Mouse (Mus musculus): ENCODE measurements around the gene Ctc1. TPM values are rescaled to one million over a fixed set of nuclear protein-coding genes. Genes with fewer than 3 reads are reported as not detected.
A peak's percentile ranks its signal among the peaks of the same experiment; 100 is the strongest.

Gene Ctc1
- polyA plus RNA-seq, 1 experiment from 2014 or later: 71.0 TPM

DNA sequence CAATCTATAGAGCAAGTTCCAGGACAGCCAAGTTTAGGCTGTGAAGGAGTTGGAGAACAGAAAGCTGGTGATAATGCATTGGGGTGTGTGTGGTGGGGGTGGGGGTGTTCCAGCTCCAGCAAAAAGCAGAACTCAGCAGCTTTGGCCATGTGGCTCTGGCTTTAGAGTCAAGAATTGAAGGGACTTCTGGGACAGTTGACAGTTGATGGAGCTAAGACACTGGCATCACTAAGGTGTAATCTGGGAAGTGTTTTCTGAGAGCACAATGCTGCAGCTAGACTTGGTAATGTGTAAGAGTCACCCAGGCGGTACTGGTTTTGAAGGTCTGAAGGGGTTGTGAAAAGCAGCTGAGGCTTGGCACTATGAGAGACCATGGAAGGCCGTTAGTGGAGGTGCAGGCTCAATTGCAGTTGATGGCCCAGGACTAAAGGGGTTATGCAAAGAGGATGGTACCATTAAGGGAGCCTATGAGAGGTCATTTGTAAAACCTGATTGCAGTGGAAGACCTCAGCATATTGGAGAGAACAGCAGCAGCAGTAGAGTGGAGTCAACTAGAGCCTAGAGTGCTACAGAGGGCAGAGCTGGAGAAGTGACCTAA is 37.2 kb downstream of the Ctc1 start:
- 84% methylated on average over 2 of the region's 2 CpGs for WGBS
- Histone ChIP-seq H3K27me3 (no peaks in the 10 kb centered on the region), H3K9me3 (no peaks in the 10 kb centered on the region), H3K27ac (no peak overlapping the region), H3K4me2 (replicated peaks) (no peak overlapping the region), H3K9ac (no peak overlapping the region), H3K4me1 (0 out of 2 replicates have a peak, but pooled peaks cover 5% of the 10 kb centered on the region), H3K36me3 (peaks cover 44% of the 10 kb centered on the region), H3K4me3 (no peak overlapping the region)
- ATAC-seq (ENCODE audit: insufficient number of reproducible peaks, insufficient read depth, low FRiP score, low TSS enrichment): no peak

DNA sequence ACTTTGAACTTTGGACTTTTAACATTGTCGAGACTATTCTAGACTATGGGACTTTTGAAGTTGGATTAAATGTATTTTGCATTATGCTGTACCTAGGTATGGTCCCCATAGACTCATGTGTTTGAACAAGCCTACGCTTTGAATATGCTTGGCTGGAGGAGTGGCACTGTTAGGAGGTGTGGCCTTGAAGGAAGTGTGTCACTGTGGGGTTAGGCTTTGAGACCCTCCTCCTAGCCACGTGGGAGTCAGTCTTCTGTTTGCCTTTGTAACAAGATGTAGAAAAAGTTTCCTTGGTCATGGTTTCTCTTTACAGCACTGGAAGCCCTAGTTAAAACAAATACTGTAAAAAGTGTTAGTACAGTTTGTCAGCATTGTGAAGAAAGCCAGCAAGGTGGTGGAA is 38.1 kb downstream of the Ctc1 start:
- WGBS: 80% methylated on average over 3 of the region's 3 CpGs
- no peak overlapping the region for H3K9ac ChIP-seq
- H3K27ac ChIP-seq: no peak overlapping the region
- H3K4me1 ChIP-seq: 0 out of 2 replicates have a peak, but pooled peaks cover 6% of the 10 kb centered on the region
- peaks cover 38% of the 10 kb centered on the region for H3K36me3 ChIP-seq
- H3K9me3 ChIP-seq: no peaks in the 10 kb centered on the region
- H3K4me3 ChIP-seq: no peak overlapping the region
- no peak for ATAC-seq (ENCODE audit: insufficient number of reproducible peaks, insufficient read depth, low FRiP score, low TSS enrichment)
- H3K27me3 ChIP-seq: no peaks in the 10 kb centered on the region
- no peak overlapping the region for H3K4me2 ChIP-seq (replicated peaks)

DNA sequence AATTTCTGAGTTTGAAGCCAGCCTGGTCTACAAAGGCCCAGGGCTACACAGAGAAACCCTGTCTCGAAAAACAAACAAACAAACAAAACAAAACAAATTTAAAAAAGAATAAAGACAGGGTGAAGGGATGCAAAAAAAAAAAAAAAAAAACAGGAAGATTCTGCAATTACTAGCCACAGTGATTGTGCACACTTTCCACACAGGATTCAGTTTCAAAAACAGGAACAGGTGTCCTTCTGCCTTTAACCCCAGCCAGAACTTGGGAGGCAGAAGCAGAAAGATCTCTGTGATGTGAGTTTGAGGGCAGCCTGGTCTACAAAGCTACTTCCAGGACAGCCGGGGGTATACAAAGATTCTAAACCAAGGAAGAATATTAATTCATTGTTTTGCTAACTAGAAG is 42.6 kb downstream of the Ctc1 start:
- peak overlapping the region; percentile 64; the same call in 1 of the 2 replicates for H3K9ac ChIP-seq
- no peaks in the 10 kb centered on the region for H3K27me3 ChIP-seq
- H3K27ac ChIP-seq: no peak overlapping the region

DNA sequence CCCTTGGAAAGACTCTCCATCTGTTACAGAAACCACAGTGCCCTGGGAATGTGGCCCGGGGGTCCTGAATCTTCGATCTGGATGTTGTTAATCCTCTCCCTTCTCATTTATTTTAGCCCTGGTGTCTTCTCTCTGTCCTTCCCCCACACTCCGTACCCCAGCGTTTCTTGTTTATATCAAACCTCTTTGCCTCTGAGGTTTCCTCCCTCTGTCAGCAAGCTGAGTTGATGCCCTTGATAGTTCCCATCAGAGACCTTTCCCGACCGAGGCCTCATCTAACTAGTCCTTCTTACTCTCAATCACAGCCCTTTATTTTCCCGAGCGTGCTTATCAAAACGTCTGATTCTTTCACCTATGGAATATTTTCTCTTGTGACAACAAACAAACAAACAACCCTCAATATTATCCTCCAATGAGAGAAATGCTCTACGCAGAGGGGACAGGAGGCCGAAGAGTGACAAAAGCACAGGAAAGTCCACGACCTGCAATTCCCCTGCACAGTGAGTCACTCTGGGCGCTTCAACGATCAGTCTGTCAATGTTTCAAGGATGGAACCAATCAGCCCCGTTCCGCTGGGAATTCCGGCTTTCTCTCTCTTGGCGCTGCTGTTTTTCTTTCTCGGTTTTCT is 43.1 kb downstream of the Ctc1 start:
- ATAC-seq (ENCODE audit: insufficient number of reproducible peaks, insufficient read depth, low FRiP score, low TSS enrichment): peak; percentile 2; the same call in 1 of the 2 replicates
- WGBS: 2% methylated on average over 19 of the region's 19 CpGs
- peak overlapping the region; percentile 66 for H3K27ac ChIP-seq
- H3K9ac ChIP-seq: peak overlapping the region; percentile 64
- peak overlapping the region; percentile 96 for H3K4me2 ChIP-seq (replicated peaks)
- H3K4me3 ChIP-seq: peak overlapping the region; percentile 87
- H3K4me1 ChIP-seq: peaks cover 19% of the 10 kb centered on the region
- peaks cover 5% of the 10 kb centered on the region; the same call in 1 of the 2 replicates for H3K36me3 ChIP-seq
- H3K9me3 ChIP-seq: no peaks in the 10 kb centered on the region
- no peaks in the 10 kb centered on the region for H3K27me3 ChIP-seq

More for the DNA sequence above, 42.6 kb downstream of the Ctc1 start:
- Histone ChIP-seq H3K4me3 (peak overlapping the region; percentile 87), H3K4me2 (replicated peaks) (peak overlapping the region; percentile 96), H3K4me1 (peaks cover 19% of the 10 kb centered on the region), H3K36me3 (peaks cover 9% of the 10 kb centered on the region; the same call in 1 of the 2 replicates), H3K9me3 (no peaks in the 10 kb centered on the region)
- WGBS: 74% methylated on average over 2 of the region's 2 CpGs
- ATAC-seq (ENCODE audit: insufficient number of reproducible peaks, insufficient read depth, low FRiP score, low TSS enrichment): no peak

DNA sequence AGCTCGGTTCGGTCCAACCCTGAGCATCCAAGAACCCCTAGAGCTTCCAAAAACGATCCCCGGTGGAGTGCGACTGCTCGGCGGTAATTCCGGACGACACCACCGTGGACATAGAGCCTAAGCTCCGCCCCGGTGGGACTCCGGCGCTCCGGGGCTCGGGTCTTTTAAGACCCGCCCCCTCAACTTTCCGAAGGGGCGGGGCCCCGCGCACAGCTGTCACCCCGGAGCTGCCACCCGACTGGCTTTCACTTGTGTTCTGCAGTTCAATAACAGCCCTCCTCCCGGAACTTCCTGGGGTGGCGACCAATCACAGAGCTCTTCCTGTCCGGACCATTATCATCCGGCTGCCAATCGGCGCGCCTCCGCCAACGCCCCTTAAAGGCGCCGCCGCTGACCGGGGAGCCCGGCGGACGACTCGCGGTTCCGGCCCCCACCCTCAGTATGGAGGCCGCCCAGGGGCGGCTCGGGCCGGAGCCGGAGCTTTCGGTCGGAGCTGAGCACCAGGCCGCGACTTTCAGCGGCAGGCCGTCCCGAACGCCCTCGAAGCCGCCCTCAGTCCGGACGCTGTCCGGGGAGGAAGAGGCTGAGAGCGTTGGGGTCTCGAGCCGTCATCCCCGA is 43.8 kb downstream of the Ctc1 start, which contains the start of gene Borcs6:
TSS of gene Borcs6 (plus strand) at position 361 of the 618 bp plus-strand sequence.
- peak within 1 kb of the TSS; percentile 87 for H3K4me3 ChIP-seq
- H3K9ac ChIP-seq: peak within 1 kb of the TSS; percentile 64
- H3K4me2 ChIP-seq (replicated peaks): peak within 1 kb of the TSS; percentile 96
- H3K9me3 ChIP-seq: no peaks in the 10 kb centered on the region
- H3K27ac ChIP-seq: peak within 1 kb of the TSS; percentile 83
- no peaks in the 10 kb centered on the region for H3K36me3 ChIP-seq
- peaks cover 23% of the 10 kb centered on the region for H3K4me1 ChIP-seq
- peak; percentile 95 for ATAC-seq (ENCODE audit: insufficient number of reproducible peaks, insufficient read depth, low FRiP score, low TSS enrichment)
- under 1% methylated on average over 64 of the region's 64 CpGs for WGBS
- no peaks in the 10 kb centered on the region for H3K27me3 ChIP-seq

DNA sequence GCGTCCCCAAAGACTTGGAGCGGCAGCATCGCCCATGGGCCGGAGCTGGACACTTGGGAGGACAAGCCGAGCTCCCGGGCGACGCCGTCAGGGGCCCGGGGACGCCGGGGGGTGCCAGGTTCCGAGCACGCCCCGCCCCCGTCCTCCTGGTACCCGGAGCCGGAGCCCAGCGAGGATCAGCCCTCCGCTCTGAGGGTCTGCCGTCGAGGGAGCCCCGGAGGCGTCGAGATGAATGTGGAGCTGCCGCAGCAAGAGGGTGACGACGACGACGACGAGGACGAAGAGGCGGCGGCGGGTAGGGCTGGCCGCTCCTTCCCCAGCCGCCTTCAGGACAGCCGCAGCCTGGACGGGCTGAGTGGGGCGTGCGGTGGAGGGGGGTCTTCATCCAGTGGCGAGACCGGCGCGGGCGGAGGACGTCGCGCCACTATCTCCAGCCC is 44.3 kb downstream of the Ctc1 start:
- WGBS: 1% methylated on average over 49 of the region's 49 CpGs
- H3K27me3 ChIP-seq: no peaks in the 10 kb centered on the region
- ATAC-seq (ENCODE audit: insufficient number of reproducible peaks, insufficient read depth, low FRiP score, low TSS enrichment): peak; percentile 17; the same call in 1 of the 2 replicates

DNA sequence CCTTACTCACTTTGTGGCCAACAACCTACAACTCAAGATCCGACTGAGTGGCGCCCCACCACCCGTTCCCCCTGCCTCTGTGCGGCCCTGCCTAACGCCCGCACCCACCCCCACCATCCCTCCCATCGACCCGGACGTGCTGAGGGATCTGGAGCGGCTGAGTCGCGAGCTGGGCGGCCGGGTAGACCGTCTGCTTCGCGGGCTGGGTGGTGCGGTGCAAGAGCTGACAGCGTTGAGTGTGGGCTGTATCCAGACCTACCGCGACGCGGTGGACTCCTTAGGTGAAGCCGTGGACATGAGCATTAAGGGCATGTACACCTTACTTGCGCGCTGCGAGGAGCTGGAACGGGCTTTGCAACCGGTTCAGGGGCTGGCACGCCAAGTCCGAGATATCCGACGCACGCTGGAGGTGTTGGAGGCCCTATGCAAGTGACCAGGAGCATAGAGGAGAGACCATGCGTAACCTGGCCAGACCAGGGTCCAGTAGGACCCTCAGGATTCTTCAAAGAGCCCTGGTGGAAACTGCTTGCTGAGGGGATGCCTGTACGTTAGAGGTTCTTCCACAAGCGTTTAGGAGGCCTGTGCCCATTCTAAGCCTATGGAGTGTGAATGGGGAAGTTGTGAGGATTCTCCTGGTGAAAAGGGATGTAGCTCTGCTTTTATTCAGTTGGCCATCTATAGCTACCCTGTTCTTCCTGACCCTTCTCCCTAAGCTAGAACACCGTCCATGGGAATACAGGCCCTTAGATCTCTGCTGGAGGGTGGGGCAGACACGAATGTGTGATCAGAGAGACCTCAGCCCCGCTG is 44.9 kb downstream of the Ctc1 start:
- no peak for ATAC-seq (ENCODE audit: insufficient number of reproducible peaks, insufficient read depth, low FRiP score, low TSS enrichment)
- WGBS: under 1% methylated on average over 40 of the region's 40 CpGs

More for the DNA sequence above, 44.3 kb downstream of the Ctc1 start:
- H3K4me2 ChIP-seq (replicated peaks): peak overlapping the region; percentile 96
- no peaks in the 10 kb centered on the region for H3K9me3 ChIP-seq
- peak overlapping the region; percentile 83 for H3K27ac ChIP-seq
- H3K9ac ChIP-seq: peak overlapping the region; percentile 64
- H3K36me3 ChIP-seq: no peaks in the 10 kb centered on the region
- H3K4me3 ChIP-seq: peak overlapping the region; percentile 87
- H3K4me1 ChIP-seq: peaks cover 23% of the 10 kb centered on the region

DNA sequence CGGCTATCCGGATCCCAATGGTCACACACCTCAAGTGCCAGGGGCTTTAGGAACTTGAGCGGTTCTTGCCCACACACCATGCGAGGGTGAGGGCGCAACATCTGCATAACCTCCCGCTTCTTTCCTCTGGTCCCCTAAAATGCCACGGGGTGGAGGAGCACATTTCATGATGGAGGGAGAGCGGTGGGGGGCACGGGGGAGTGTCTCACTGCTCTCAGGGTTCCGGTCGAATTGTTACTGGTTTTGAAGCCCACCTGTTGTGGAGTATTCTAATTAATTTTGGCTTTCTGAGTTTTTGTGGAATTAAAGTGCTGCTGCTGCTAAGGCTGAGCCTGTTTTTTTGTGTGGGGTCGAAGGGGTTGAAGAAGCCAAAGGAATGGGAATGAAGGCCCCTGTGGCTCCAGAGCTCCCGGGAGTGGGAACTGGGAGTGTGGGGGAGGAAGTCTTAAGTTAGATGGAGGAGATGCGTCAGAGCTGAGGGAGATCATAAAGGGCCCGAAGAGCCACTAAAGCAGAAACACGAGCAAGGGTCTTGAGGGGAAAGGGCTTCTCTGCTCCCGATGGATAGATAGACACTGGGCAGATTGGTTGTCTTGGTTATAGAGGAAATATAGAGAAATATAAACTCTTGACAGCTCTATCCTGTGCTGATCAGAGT is 45.7 kb downstream of the Ctc1 start:
- Histone ChIP-seq H3K36me3 (no peaks in the 10 kb centered on the region), H3K4me2 (replicated peaks) (peak overlapping the region; percentile 96), H3K27me3 (no peaks in the 10 kb centered on the region), H3K4me3 (peak overlapping the region; percentile 87), H3K4me1 (peaks cover 29% of the 10 kb centered on the region), H3K9ac (peak overlapping the region; percentile 64), H3K27ac (no peak overlapping the region), H3K9me3 (no peaks in the 10 kb centered on the region)
- WGBS: 11% methylated on average over 17 of the region's 17 CpGs
- ATAC-seq (ENCODE audit: insufficient number of reproducible peaks, insufficient read depth, low FRiP score, low TSS enrichment): no peak

More for the DNA sequence above, 44.9 kb downstream of the Ctc1 start:
- peak overlapping the region; percentile 87 for H3K4me3 ChIP-seq
- H3K9ac ChIP-seq: peak overlapping the region; percentile 64
- H3K4me2 ChIP-seq (replicated peaks): peak overlapping the region; percentile 96
- peak overlapping the region; percentile 83 for H3K27ac ChIP-seq
- no peaks in the 10 kb centered on the region for H3K9me3 ChIP-seq
- H3K4me1 ChIP-seq: peaks cover 23% of the 10 kb centered on the region
- no peaks in the 10 kb centered on the region for H3K36me3 ChIP-seq
- no peaks in the 10 kb centered on the region for H3K27me3 ChIP-seq

DNA sequence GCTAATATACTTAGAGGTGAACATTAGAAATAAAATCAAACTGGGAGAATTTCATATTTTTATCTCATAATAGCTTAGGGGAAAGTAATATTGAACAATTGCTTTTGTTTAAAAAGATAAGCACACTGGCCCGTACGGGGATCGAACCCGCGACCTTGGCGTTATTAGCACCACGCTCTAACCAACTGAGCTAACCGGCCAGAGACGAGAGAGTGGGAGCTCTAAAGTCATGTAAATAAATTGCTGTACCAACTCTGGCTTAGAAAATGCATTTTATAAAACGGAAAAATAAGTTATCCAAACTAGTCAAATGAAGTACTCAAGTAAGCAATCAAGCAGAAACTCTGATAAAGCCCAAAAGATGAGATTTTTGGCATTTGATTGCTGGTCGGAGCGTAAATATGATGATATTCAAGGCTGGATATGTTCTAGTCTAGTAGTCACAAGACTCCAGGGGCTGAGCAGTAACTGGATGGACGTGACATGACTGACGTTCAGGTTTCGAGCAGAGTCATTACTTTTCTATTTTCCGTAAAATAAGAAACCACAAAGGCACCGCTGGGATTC is 46.6 kb downstream of the Ctc1 start:
- Histone ChIP-seq H3K4me1 (peaks cover 33% of the 10 kb centered on the region), H3K9ac (no peak overlapping the region), H3K9me3 (no peaks in the 10 kb centered on the region), H3K36me3 (no peaks in the 10 kb centered on the region), H3K4me3 (peak overlapping the region; percentile 80), H3K27ac (no peak overlapping the region), H3K4me2 (replicated peaks) (peak overlapping the region; percentile 56), H3K27me3 (no peaks in the 10 kb centered on the region)
- under 1% methylated on average over 17 of the region's 17 CpGs for WGBS
- no peak for ATAC-seq (ENCODE audit: insufficient number of reproducible peaks, insufficient read depth, low FRiP score, low TSS enrichment)

DNA sequence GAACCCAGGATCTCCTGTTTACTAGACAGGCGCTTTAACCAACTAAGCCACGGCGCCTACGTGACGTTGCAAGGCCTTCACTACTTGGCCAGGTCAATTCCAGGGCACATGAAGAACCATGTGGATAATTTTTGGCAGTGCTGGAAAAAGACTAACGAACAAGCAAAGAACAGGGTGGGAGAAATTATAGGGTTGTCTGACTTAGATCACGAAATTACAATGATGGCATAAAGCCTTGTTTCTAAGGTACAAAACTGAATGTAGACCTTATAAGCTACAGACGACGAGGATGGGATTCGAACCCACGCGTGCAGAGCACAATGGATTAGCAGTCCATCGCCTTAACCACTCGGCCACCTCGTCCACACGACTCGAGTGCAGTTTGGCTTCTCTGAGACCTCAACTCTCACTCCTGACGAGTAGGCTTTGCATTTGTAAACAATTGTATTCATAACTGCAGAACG is 47.1 kb downstream of the Ctc1 start:
- Histone ChIP-seq H3K9ac (no peak overlapping the region), H3K36me3 (no peaks in the 10 kb centered on the region), H3K4me2 (replicated peaks) (peak overlapping the region; percentile 56), H3K9me3 (no peaks in the 10 kb centered on the region), H3K27ac (peak overlapping the region; percentile 72; the same call in 1 of the 2 replicates), H3K27me3 (no peaks in the 10 kb centered on the region), H3K4me3 (peak overlapping the region; percentile 80), H3K4me1 (peaks cover 33% of the 10 kb centered on the region)
- WGBS: under 1% methylated on average over 19 of the region's 19 CpGs
- ATAC-seq (ENCODE audit: insufficient number of reproducible peaks, insufficient read depth, low FRiP score, low TSS enrichment): no peak
